Mouse (Mus musculus) stomach, embryonic 16.5 days (tissue): ENCODE measurements around the gene Ahdc1. TPM values are rescaled to one million over a fixed set of nuclear protein-coding genes. Genes with fewer than 3 reads are reported as not detected.

ENCODE experiments used
- ATAC-seq: fragments of 200-750 bp; cut with Nextera tagmentation; 2 replicates; pipeline ENCODE4 v1.8.0; 2017; ENCODE audit warnings: moderate number of reproducible peaks, moderate TSS enrichment; ENCODE audit not compliant: insufficient read depth, low FRiP score
- H3K27ac ChIP-seq: fragments of 300-500 bp; sonication (generic); 2 replicates; pipeline ENCODE4 v1.5.1; 2014; ENCODE audit warnings: low read length
- H3K27me3 ChIP-seq: fragments of 300-500 bp; sonication (generic); 2 replicates; pipeline ENCODE4 v1.6.1; 2014; ENCODE audit warnings: low read length, control low read depth, mixed read lengths; ENCODE audit not compliant: control insufficient read depth, insufficient read depth
- H3K36me3 ChIP-seq: fragments of 300-500 bp; sonication (generic); 2 replicates; pipeline ENCODE4 v1.6.1; 2014; ENCODE audit warnings: low read length; ENCODE audit not compliant: control insufficient read depth, insufficient read depth
- H3K4me1 ChIP-seq: fragments of 300-500 bp; sonication (generic); 2 replicates; pipeline ENCODE4 v1.6.1; 2014; ENCODE audit warnings: low read length, control low read depth, mixed read lengths; ENCODE audit not compliant: control insufficient read depth, insufficient read depth
- H3K4me2 ChIP-seq: fragments of 300-500 bp; sonication (generic); 2 replicates; pipeline ENCODE4 v1.6.1; 2014; ENCODE audit warnings: low read depth, low read length, mixed read lengths
- H3K4me3 ChIP-seq: fragments of 300-500 bp; sonication (generic); replicated peaks from 2 replicates; pipeline ENCODE4 v1.5.1; 2014; ENCODE audit warnings: mild to moderate bottlenecking, low read length
- H3K9ac ChIP-seq: fragments of 300-500 bp; sonication (generic); 2 replicates; pipeline ENCODE4 v1.6.1; 2014; ENCODE audit warnings: low read length
- H3K9me3 ChIP-seq: fragments of 300-500 bp; sonication (generic); replicated peaks from 2 replicates; pipeline ENCODE4 v1.6.1; 2016; ENCODE audit warnings: low read length, control low read depth; ENCODE audit not compliant: control insufficient read depth
- WGBS: fragments of 180-500 bp; shearing (Covaris S2); extraction: QIAGEN DNeasy Blood & Tissue Kit; methylation state at CpG from one replicate; pipeline ENCODE4 v1.1.7; 2014; 5-methylcytosine and 5-hydroxymethylcytosine counted together
- polyA plus RNA-seq: library from polyadenylated mRNA; unstranded; fragments of >200 nt; fragmentation: Nextera tagmentation; extraction: Ambion mirVana; gene quantifications from 2 replicates; pipeline ENCODE4 v1.2.1, GENCODE M21; 2015

Ahdc1 gene
- polyA plus RNA-seq, 1 experiment from 2014 or later = 7.1 TPM

- 29% methylated on average over 2 of the region's 2 CpGs for WGBS
- H3K4me3 ChIP-seq = no peak overlapping the region
- H3K27ac ChIP-seq = no peak overlapping the region
- peaks cover 12% of the 10 kb centered on the region for H3K4me1 ChIP-seq
- H3K9me3 ChIP-seq = no peaks in the 10 kb centered on the region
- H3K9ac ChIP-seq = no peak overlapping the region
- H3K27me3 ChIP-seq = peaks cover 17% of the 10 kb centered on the region; the same call in 1 of the 2 replicates
- H3K4me2 ChIP-seq = no peak overlapping the region
- no peaks in the 10 kb centered on the region for H3K36me3 ChIP-seq
- no peak for ATAC-seq
Measured at GRCm38 (mm10) chr4:132972556-132972955, 38.5 kb upstream of the Ahdc1 start.

GRCm38 (mm10) chr4:132973186-132973585 is 37.9 kb upstream of the Ahdc1 start:
- H3K27ac ChIP-seq = no peak overlapping the region
- no peaks in the 10 kb centered on the region for H3K36me3 ChIP-seq
- H3K27me3 ChIP-seq = peaks cover 17% of the 10 kb centered on the region; the same call in 1 of the 2 replicates
- peaks cover 12% of the 10 kb centered on the region for H3K4me1 ChIP-seq
- ATAC-seq = no peak
- H3K9ac ChIP-seq = no peak overlapping the region
- H3K9me3 ChIP-seq = no peaks in the 10 kb centered on the region
- 57% methylated on average over 8 of the region's 8 CpGs for WGBS
- H3K4me2 ChIP-seq = no peak overlapping the region
- no peak overlapping the region for H3K4me3 ChIP-seq

GRCm38 (mm10) chr4:132973814-132974398 is 37.2 kb upstream of the Ahdc1 start, which contains the start of gene Fgr:
Gene Fgr, plus strand, starts transcription at chr4:132974095.
- Histone ChIP-seq H3K9me3 (no peaks in the 10 kb centered on the region), H3K4me3 (peak within 1 kb of the TSS; percentile 14), H3K27ac (no peak within 1 kb of the TSS), H3K4me1 (peaks cover 12% of the 10 kb centered on the region), H3K36me3 (no peaks in the 10 kb centered on the region), H3K27me3 (peaks cover 17% of the 10 kb centered on the region; the same call in 1 of the 2 replicates), H3K4me2 (peak within 1 kb of the TSS; percentile 38), H3K9ac (peak within 1 kb of the TSS; percentile 34)
- WGBS = 18% methylated on average over 21 of the region's 21 CpGs
- ATAC-seq = no peak

DNA sequence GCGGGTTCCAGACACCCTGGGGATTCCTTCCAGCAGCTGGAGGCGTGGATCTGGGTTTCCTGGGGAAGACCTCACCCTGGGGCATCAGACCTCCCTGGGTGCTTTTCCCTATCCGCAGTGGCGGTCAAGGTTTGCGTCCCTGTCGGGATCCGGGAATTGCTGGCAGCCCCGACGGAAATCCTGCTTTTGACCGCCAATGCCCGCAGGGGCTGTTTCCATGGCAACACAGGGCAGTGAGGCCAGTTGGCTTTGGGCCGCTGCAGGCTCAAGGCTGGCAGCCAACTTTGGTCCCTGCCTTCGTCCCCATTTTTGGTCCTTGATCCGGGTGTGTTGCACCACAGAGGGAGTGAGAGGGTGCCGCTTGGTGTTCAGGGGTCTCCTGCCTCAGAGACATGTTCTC is 36.2 kb upstream of the Ahdc1 start:
- peak overlapping the region; percentile 38 for H3K4me2 ChIP-seq
- no peaks in the 10 kb centered on the region for H3K36me3 ChIP-seq
- peak overlapping the region; percentile 14 for H3K4me3 ChIP-seq
- 6% methylated on average over 15 of the region's 15 CpGs for WGBS
- H3K4me1 ChIP-seq = peaks cover 12% of the 10 kb centered on the region
- ATAC-seq = peak; percentile 26; the same call in 1 of the 2 replicates
- H3K9ac ChIP-seq = peak overlapping the region; percentile 29; the same call in 1 of the 2 replicates
- peak overlapping the region; percentile 51; the same call in 1 of the 2 replicates for H3K27ac ChIP-seq
- H3K9me3 ChIP-seq = no peaks in the 10 kb centered on the region
- peaks cover 17% of the 10 kb centered on the region; the same call in 1 of the 2 replicates for H3K27me3 ChIP-seq

DNA sequence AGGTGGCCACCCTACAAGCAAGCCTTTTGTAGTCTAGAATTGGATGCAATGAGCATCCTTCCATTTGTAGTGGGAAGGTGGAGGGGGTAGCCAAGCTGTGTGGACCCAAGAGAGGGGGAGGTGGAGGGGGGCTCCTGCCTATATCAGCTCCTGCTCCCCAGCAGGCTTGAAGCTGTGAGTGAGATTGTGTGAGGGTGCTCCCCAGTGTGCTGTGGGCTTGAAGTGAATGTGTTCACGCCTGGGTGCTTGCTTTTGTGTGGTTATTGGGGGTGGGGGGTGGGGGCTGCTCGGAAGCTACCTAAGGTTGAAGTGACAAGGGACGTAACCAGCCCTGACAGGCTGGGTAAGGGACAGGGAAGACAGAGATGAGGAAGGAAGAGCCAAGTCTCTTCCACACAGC is 35.3 kb upstream of the Ahdc1 start:
- Histone ChIP-seq H3K9ac (no peak overlapping the region), H3K27me3 (peaks cover 17% of the 10 kb centered on the region; the same call in 1 of the 2 replicates), H3K27ac (no peak overlapping the region), H3K4me1 (peaks cover 12% of the 10 kb centered on the region), H3K9me3 (no peaks in the 10 kb centered on the region), H3K36me3 (no peaks in the 10 kb centered on the region), H3K4me3 (no peak overlapping the region), H3K4me2 (no peak overlapping the region)
- 59% methylated on average over 3 of the region's 3 CpGs for WGBS
- no peak for ATAC-seq

GRCm38 (mm10) chr4:132976729-132977128 is 34.3 kb upstream of the Ahdc1 start:
- Histone ChIP-seq H3K4me2 (no peak overlapping the region), H3K36me3 (no peaks in the 10 kb centered on the region), H3K27me3 (peaks cover 17% of the 10 kb centered on the region; the same call in 1 of the 2 replicates), H3K9ac (no peak overlapping the region), H3K9me3 (no peaks in the 10 kb centered on the region), H3K4me1 (peaks cover 12% of the 10 kb centered on the region), H3K27ac (no peak overlapping the region), H3K4me3 (no peak overlapping the region)
- no peak for ATAC-seq
- WGBS = 63% methylated on average over 6 of the region's 6 CpGs

GRCm38 (mm10) chr4:132977597-132977996 is 33.5 kb upstream of the Ahdc1 start:
- Histone ChIP-seq H3K4me3 (no peak overlapping the region), H3K4me1 (peaks cover 12% of the 10 kb centered on the region), H3K4me2 (no peak overlapping the region), H3K9me3 (no peaks in the 10 kb centered on the region), H3K27ac (no peak overlapping the region), H3K36me3 (no peaks in the 10 kb centered on the region), H3K9ac (no peak overlapping the region), H3K27me3 (peaks cover 17% of the 10 kb centered on the region; the same call in 1 of the 2 replicates)
- ATAC-seq = no peak
- WGBS = 38% methylated on average over 5 of the region's 5 CpGs

- Histone ChIP-seq H3K27ac (no peak overlapping the region), H3K36me3 (no peaks in the 10 kb centered on the region), H3K4me2 (no peak overlapping the region), H3K4me3 (no peak overlapping the region), H3K9ac (no peak overlapping the region), H3K27me3 (peaks cover 11% of the 10 kb centered on the region; the same call in 1 of the 2 replicates), H3K9me3 (no peaks in the 10 kb centered on the region), H3K4me1 (peaks cover 11% of the 10 kb centered on the region)
- ATAC-seq = no peak
- WGBS = 31% methylated on average over 2 of the region's 2 CpGs
Measured at GRCm38 (mm10) chr4:132979186-132979585, 31.9 kb upstream of the Ahdc1 start.

- H3K36me3 ChIP-seq = no peaks in the 10 kb centered on the region
- H3K4me3 ChIP-seq = no peak overlapping the region
- H3K27me3 ChIP-seq = peaks cover 8% of the 10 kb centered on the region; the same call in 1 of the 2 replicates
- no peak overlapping the region for H3K27ac ChIP-seq
- H3K4me2 ChIP-seq = no peak overlapping the region
- no peak overlapping the region for H3K9ac ChIP-seq
- H3K9me3 ChIP-seq = no peaks in the 10 kb centered on the region
- H3K4me1 ChIP-seq = 0 out of 2 replicates have a peak, but pooled peaks cover 2% of the 10 kb centered on the region
- no peak for ATAC-seq
- 72% methylated on average over 6 of the region's 6 CpGs for WGBS
Measured at GRCm38 (mm10) chr4:132981621-132982020, 29.4 kb upstream of the Ahdc1 start.
